Mouse (Mus musculus): ENCODE measurements around the gene Ugt1a7c.
"Not testable (repeated sequence)": the region's sequence is repeated elsewhere in the genome, so short reads cannot be mapped to it uniquely, and the experiment has no call there.

Ugt1a7c gene

GRCm38 (mm10) chr1:88215466-88216380 is 120.9 kb downstream of the Ugt1a7c start:
- in situ Hi-C loops (cut with MboI; ENCODE audit: low pct_unique_long_range_greater_than_20kb in 1 of 2, low sequenced_read_pairs in 2 of 2, unreplicated experiment in 1 of 2), result no loop called here

GRCm38 (mm10) chr1:88216551-88216950 is 121.7 kb downstream of the Ugt1a7c start:
- in situ Hi-C loops (cut with MboI; ENCODE audit: low pct_unique_long_range_greater_than_20kb in 1 of 2, low sequenced_read_pairs in 2 of 2, unreplicated experiment in 1 of 2), result no loop called here

GRCm38 (mm10) chr1:88217144-88217543 is 122.3 kb downstream of the Ugt1a7c start:
- in situ Hi-C loops (cut with MboI; ENCODE audit: low pct_unique_long_range_greater_than_20kb in 1 of 2, low sequenced_read_pairs in 2 of 2, unreplicated experiment in 1 of 2), result no loop called here

GRCm38 (mm10) chr1:88217576-88217975 is 122.7 kb downstream of the Ugt1a7c start:
- in situ Hi-C loops (cut with MboI; ENCODE audit: low pct_unique_long_range_greater_than_20kb in 1 of 2, low sequenced_read_pairs in 2 of 2, unreplicated experiment in 1 of 2), result no loop called here

- in situ Hi-C loops (cut with MboI; ENCODE audit: low pct_unique_long_range_greater_than_20kb in 1 of 2, low sequenced_read_pairs in 2 of 2, unreplicated experiment in 1 of 2), result no loop called here
Measured at GRCm38 (mm10) chr1:88218051-88218450, 123.2 kb downstream of the Ugt1a7c start.

GRCm38 (mm10) chr1:88218591-88218990 is 123.7 kb downstream of the Ugt1a7c start:
- in situ Hi-C loops (cut with MboI; ENCODE audit: low pct_unique_long_range_greater_than_20kb in 1 of 2, low sequenced_read_pairs in 2 of 2, unreplicated experiment in 1 of 2), result no loop called here

- in situ Hi-C loops (cut with MboI; ENCODE audit: low pct_unique_long_range_greater_than_20kb in 1 of 2, low sequenced_read_pairs in 2 of 2, unreplicated experiment in 1 of 2), result no loop called here
Measured at GRCm38 (mm10) chr1:88219054-88219453, 124.2 kb downstream of the Ugt1a7c start.

GRCm38 (mm10) chr1:88220336-88220735 is 125.5 kb downstream of the Ugt1a7c start:
- in situ Hi-C loops (cut with MboI; ENCODE audit: low pct_unique_long_range_greater_than_20kb in 1 of 2, low sequenced_read_pairs in 2 of 2, unreplicated experiment in 1 of 2), result loop anchor here in 1 of 2 experiments (5.0 kb wide), 1 partner anchor 87 kb away; no protein-coding TSS in a partner anchor

GRCm38 (mm10) chr1:88222216-88222615 is 127.4 kb downstream of the Ugt1a7c start:
- in situ Hi-C loops (cut with MboI; ENCODE audit: low pct_unique_long_range_greater_than_20kb in 1 of 2, low sequenced_read_pairs in 2 of 2, unreplicated experiment in 1 of 2), result loop anchor here in 1 of 2 experiments (5.0 kb wide), 1 partner anchor 85 kb away; no protein-coding TSS in a partner anchor

- in situ Hi-C loops (cut with MboI; ENCODE audit: low pct_unique_long_range_greater_than_20kb in 1 of 2, low sequenced_read_pairs in 2 of 2, unreplicated experiment in 1 of 2), result loop anchor here in 1 of 2 experiments (5.0 kb wide), 1 partner anchor 84 kb away; no protein-coding TSS in a partner anchor
Measured at GRCm38 (mm10) chr1:88223011-88223515, 128.2 kb downstream of the Ugt1a7c start.

GRCm38 (mm10) chr1:88223591-88223990 is 128.7 kb downstream of the Ugt1a7c start:
- in situ Hi-C loops (cut with MboI; ENCODE audit: low pct_unique_long_range_greater_than_20kb in 1 of 2, low sequenced_read_pairs in 2 of 2, unreplicated experiment in 1 of 2), result loop anchor here in 1 of 2 experiments (5.0 kb wide), 1 partner anchor 84 kb away; no protein-coding TSS in a partner anchor

GRCm38 (mm10) chr1:88224029-88224776 is 129.3 kb downstream of the Ugt1a7c start:
- in situ Hi-C loops (cut with MboI; ENCODE audit: low pct_unique_long_range_greater_than_20kb in 1 of 2, low sequenced_read_pairs in 2 of 2, unreplicated experiment in 1 of 2), result loop anchor here in 1 of 2 experiments (5.0 kb wide), 1 partner anchor 83 kb away; no protein-coding TSS in a partner anchor

- in situ Hi-C loops (cut with MboI; ENCODE audit: low pct_unique_long_range_greater_than_20kb in 1 of 2, low sequenced_read_pairs in 2 of 2, unreplicated experiment in 1 of 2), result not testable (repeated sequence)
Measured at GRCm38 (mm10) chr1:88225301-88225700, 130.4 kb downstream of the Ugt1a7c start.

- in situ Hi-C loops (cut with MboI; ENCODE audit: low pct_unique_long_range_greater_than_20kb in 1 of 2, low sequenced_read_pairs in 2 of 2, unreplicated experiment in 1 of 2), result no loop called here
Measured at GRCm38 (mm10) chr1:88225741-88226140, 130.9 kb downstream of the Ugt1a7c start.

GRCm38 (mm10) chr1:88226670-88227379 is 132.0 kb downstream of the Ugt1a7c start, which contains the start of gene Mroh2a:
Mroh2a (plus strand) TSS chr1:88226986.
- in situ Hi-C loops (cut with MboI; ENCODE audit: low pct_unique_long_range_greater_than_20kb in 1 of 2, low sequenced_read_pairs in 2 of 2, unreplicated experiment in 1 of 2), result no loop called here

GRCm38 (mm10) chr1:88227482-88227881 is 132.6 kb downstream of the Ugt1a7c start:
- in situ Hi-C loops (cut with MboI; ENCODE audit: low pct_unique_long_range_greater_than_20kb in 1 of 2, low sequenced_read_pairs in 2 of 2, unreplicated experiment in 1 of 2), result no loop called here

- in situ Hi-C loops (cut with MboI; ENCODE audit: low pct_unique_long_range_greater_than_20kb in 1 of 2, low sequenced_read_pairs in 2 of 2, unreplicated experiment in 1 of 2), result no loop called here
Measured at GRCm38 (mm10) chr1:88228121-88228520, 133.3 kb downstream of the Ugt1a7c start.

- in situ Hi-C loops (cut with MboI; ENCODE audit: low pct_unique_long_range_greater_than_20kb in 1 of 2, low sequenced_read_pairs in 2 of 2, unreplicated experiment in 1 of 2), result no loop called here
Measured at GRCm38 (mm10) chr1:88229566-88229965, 134.7 kb downstream of the Ugt1a7c start.
